Mouse (Mus musculus) limb, embryonic 12.5 days (tissue): Measurements from ENCODE around the gene Dhrs1. TPM values are rescaled to one million over a fixed set of nuclear protein-coding genes. Genes with fewer than 3 reads are reported as not detected.

Experiments
- ATAC-seq: fragments of 200-750 bp; cut with Nextera tagmentation; 2 replicates; pipeline ENCODE4 v1.8.0; 2017; ENCODE audit warnings: low read depth, moderate TSS enrichment; ENCODE audit not compliant: insufficient number of reproducible peaks, insufficient read depth, low FRiP score, low TSS enrichment
- H3K27ac ChIP-seq: fragments of 300-500 bp; sonication (generic); 2 replicates; pipeline ENCODE4 v1.5.1; 2016; ENCODE audit warnings: mild to moderate bottlenecking, moderate library complexity
- H3K27me3 ChIP-seq: fragments of 300-500 bp; sonication (generic); 2 replicates; pipeline ENCODE4 v1.6.1; 2016; ENCODE audit warnings: mild to moderate bottlenecking, moderate library complexity
- H3K36me3 ChIP-seq: fragments of 300-500 bp; sonication (generic); 2 replicates; pipeline ENCODE4 v1.6.1; 2016; ENCODE audit warnings: mild to moderate bottlenecking, moderate library complexity
- H3K4me1 ChIP-seq: fragments of 300-500 bp; sonication (generic); replicated peaks from 2 replicates; pipeline ENCODE4 v1.6.1; 2016
- H3K4me2 ChIP-seq: fragments of 300-500 bp; sonication (generic); 2 replicates; pipeline ENCODE4 v1.6.1; 2016; ENCODE audit warnings: mild to moderate bottlenecking, moderate library complexity
- H3K4me3 ChIP-seq: fragments of 300-500 bp; sonication (generic); replicated peaks from 2 replicates; pipeline ENCODE4 v1.5.1; 2016; ENCODE audit warnings: mild to moderate bottlenecking
- H3K9ac ChIP-seq: fragments of 300-500 bp; sonication (generic); replicated peaks from 2 replicates; pipeline ENCODE4 v1.6.1; 2016; ENCODE audit warnings: mild to moderate bottlenecking, moderate library complexity
- H3K9me3 ChIP-seq: fragments of 300-500 bp; sonication (generic); 2 replicates; pipeline ENCODE4 v1.6.1; 2016; ENCODE audit warnings: mild to moderate bottlenecking, moderate library complexity
- WGBS: fragments of 180-500 bp; shearing (Covaris S2); methylation state at CpG from one replicate; pipeline ENCODE4 v1.1.7; 2016; 5-methylcytosine and 5-hydroxymethylcytosine counted together
- polyA plus RNA-seq: library from polyadenylated mRNA; unstranded; fragments of >200 nt; fragmentation: Nextera tagmentation; extraction: Ambion mirVana; gene quantifications from 2 replicates; pipeline ENCODE4 v1.2.1, GENCODE M21; 2016

The Dhrs1 gene
- polyA plus RNA-seq, 1 experiment from 2014 or later = 72.5 TPM

- H3K4me3 ChIP-seq = peak overlapping the region; percentile 77
- H3K4me1 ChIP-seq = peaks cover 9% of the 10 kb centered on the region
- H3K9ac ChIP-seq = peak overlapping the region; percentile 70; the same call in 1 of the 2 replicates
- no peak for ATAC-seq
- WGBS = 78% methylated on average over 6 of the region's 6 CpGs
- H3K9me3 ChIP-seq = no peaks in the 10 kb centered on the region
- peak overlapping the region; percentile 67 for H3K4me2 ChIP-seq
- no peak overlapping the region for H3K27ac ChIP-seq
- peaks cover 34% of the 10 kb centered on the region for H3K36me3 ChIP-seq
- no peaks in the 10 kb centered on the region for H3K27me3 ChIP-seq
Measured at GRCm38 (mm10) chr14:55721076-55721475, 24.4 kb downstream of the Dhrs1 start.

DNA sequence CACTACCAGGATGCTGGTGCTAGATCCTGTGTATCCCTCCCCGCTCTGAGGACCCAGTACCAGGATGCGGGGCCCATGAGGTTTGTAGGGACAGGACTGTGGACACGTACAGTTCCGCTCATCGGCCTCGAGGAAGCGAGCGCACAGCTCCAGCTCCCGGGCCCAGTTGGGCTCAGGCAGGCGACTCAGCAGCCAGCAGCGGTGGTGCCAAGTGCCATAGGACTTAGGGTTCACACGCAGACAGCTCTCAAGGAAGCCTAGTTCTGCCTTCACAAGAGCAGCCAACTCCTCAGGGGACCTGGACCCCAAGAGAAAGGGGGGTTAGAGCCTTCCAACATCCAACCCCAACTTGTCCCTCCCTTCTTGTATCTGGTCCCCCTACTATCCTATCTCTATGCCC lies 24.8 kb downstream of the Dhrs1 start:
- Histone ChIP-seq H3K36me3 (peaks cover 35% of the 10 kb centered on the region), H3K4me1 (peaks cover 9% of the 10 kb centered on the region), H3K9me3 (no peaks in the 10 kb centered on the region), H3K4me2 (peak overlapping the region; percentile 67), H3K27me3 (no peaks in the 10 kb centered on the region), H3K27ac (no peak overlapping the region), H3K9ac (no peak overlapping the region), H3K4me3 (no peak overlapping the region)
- ATAC-seq = no peak
- WGBS = 94% methylated on average over 12 of the region's 12 CpGs

DNA sequence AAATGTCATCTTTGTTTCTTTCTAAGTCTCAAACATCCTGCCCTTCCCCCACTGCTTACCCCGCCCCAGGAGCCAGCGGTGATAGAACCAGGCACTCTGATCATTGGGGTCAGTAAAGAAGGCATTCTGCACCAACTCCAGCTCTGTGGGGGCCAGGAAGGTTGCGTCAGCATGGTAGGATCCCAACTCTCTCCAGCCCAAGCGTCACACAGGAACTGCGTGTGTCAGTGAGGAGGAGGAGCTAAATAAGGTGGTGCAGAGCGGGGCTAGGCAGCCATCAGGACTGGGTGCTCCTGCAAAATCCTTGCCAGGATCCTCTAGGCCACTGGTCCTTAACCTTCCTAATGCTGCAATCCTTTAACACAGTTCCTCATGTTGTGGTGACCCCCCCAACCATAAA lies 25.8 kb downstream of the Dhrs1 start:
- Histone ChIP-seq H3K36me3 (peaks cover 35% of the 10 kb centered on the region), H3K27ac (no peak overlapping the region), H3K4me3 (no peak overlapping the region), H3K4me2 (no peak overlapping the region), H3K9ac (no peak overlapping the region), H3K4me1 (peaks cover 9% of the 10 kb centered on the region), H3K27me3 (no peaks in the 10 kb centered on the region), H3K9me3 (no peaks in the 10 kb centered on the region)
- 85% methylated on average over 6 of the region's 6 CpGs for WGBS
- no peak for ATAC-seq

- 76% methylated on average over 8 of the region's 8 CpGs for WGBS
- no peak overlapping the region for H3K4me3 ChIP-seq
- no peak for ATAC-seq
- peaks cover 18% of the 10 kb centered on the region for H3K4me1 ChIP-seq
- peaks cover 21% of the 10 kb centered on the region for H3K27me3 ChIP-seq
- no peak overlapping the region for H3K9ac ChIP-seq
- peaks cover 35% of the 10 kb centered on the region for H3K36me3 ChIP-seq
- no peak overlapping the region for H3K4me2 ChIP-seq
- no peak overlapping the region for H3K27ac ChIP-seq
- no peaks in the 10 kb centered on the region for H3K9me3 ChIP-seq
Measured at GRCm38 (mm10) chr14:55716884-55717283, 28.6 kb downstream of the Dhrs1 start.

DNA sequence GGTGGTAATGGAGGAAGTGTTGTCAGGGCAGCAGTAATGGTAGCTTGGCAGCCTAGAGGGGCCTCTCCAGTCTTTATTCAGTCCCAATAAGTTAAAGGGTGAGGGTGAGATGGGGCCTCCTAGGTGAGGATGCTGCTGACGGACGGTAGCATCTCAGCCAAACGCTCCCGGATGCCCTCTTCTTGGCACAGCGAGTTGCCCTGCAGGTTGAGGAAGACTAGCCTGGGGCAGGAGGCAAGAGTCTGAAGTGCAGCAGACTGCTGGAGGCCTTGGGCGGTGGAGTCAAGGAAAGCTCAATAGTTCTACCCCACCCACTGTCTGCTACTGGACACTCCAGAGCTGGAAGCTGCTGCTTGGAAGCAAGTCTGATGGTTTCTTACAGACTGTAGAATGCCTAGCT lies 29.2 kb downstream of the Dhrs1 start:
- Histone ChIP-seq H3K4me3 (no peak overlapping the region), H3K9me3 (no peaks in the 10 kb centered on the region), H3K9ac (no peak overlapping the region), H3K27me3 (peaks cover 28% of the 10 kb centered on the region), H3K36me3 (peaks cover 35% of the 10 kb centered on the region), H3K4me1 (peaks cover 15% of the 10 kb centered on the region), H3K4me2 (no peak overlapping the region), H3K27ac (no peak overlapping the region)
- ATAC-seq = no peak
- 96% methylated on average over 6 of the region's 6 CpGs for WGBS

GRCm38 (mm10) chr14:55714893-55715292 lies 30.6 kb downstream of the Dhrs1 start:
- WGBS = 38% methylated on average over 6 of the region's 6 CpGs
- Histone ChIP-seq H3K36me3 (peaks cover 31% of the 10 kb centered on the region), H3K4me3 (no peak overlapping the region), H3K9me3 (no peaks in the 10 kb centered on the region), H3K27ac (no peak overlapping the region), H3K4me2 (no peak overlapping the region), H3K27me3 (peaks cover 31% of the 10 kb centered on the region), H3K9ac (no peak overlapping the region), H3K4me1 (peaks cover 9% of the 10 kb centered on the region)
- no peak for ATAC-seq

GRCm38 (mm10) chr14:55713729-55714122 lies 31.8 kb downstream of the Dhrs1 start, which contains the start of gene Tgm1:
Tgm1 (minus strand) TSS chr14:55713926.
- 18% methylated on average over 4 of the region's 4 CpGs for WGBS
- Histone ChIP-seq H3K27ac (peak within 1 kb of the TSS; percentile 53; the same call in 1 of the 2 replicates), H3K4me1 (peaks cover 9% of the 10 kb centered on the region), H3K4me2 (peak within 1 kb of the TSS; percentile 53), H3K4me3 (peak within 1 kb of the TSS; percentile 25), H3K36me3 (peaks cover 24% of the 10 kb centered on the region), H3K9me3 (no peaks in the 10 kb centered on the region), H3K27me3 (peaks cover 31% of the 10 kb centered on the region), H3K9ac (peak within 1 kb of the TSS; percentile 48)
- no peak; the same call in 1 of the 2 replicates for ATAC-seq

GRCm38 (mm10) chr14:55713007-55713728 lies 32.3 kb downstream of the Dhrs1 start:
- Histone ChIP-seq H3K9ac (peak overlapping the region; percentile 48), H3K36me3 (peaks cover 19% of the 10 kb centered on the region), H3K27ac (no peak overlapping the region), H3K9me3 (no peaks in the 10 kb centered on the region), H3K4me1 (peaks cover 9% of the 10 kb centered on the region), H3K4me2 (peak overlapping the region; percentile 53), H3K4me3 (peak overlapping the region; percentile 25), H3K27me3 (peaks cover 31% of the 10 kb centered on the region)
- 10% methylated on average over 25 of the region's 25 CpGs for WGBS
- no peak; the same call in 1 of the 2 replicates for ATAC-seq

- Histone ChIP-seq H3K27me3 (peaks cover 31% of the 10 kb centered on the region), H3K9ac (no peak overlapping the region), H3K4me2 (no peak overlapping the region), H3K4me1 (peaks cover 9% of the 10 kb centered on the region), H3K36me3 (peaks cover 8% of the 10 kb centered on the region), H3K27ac (no peak overlapping the region), H3K4me3 (no peak overlapping the region), H3K9me3 (no peaks in the 10 kb centered on the region)
- WGBS = 76% methylated on average over 7 of the region's 7 CpGs
- no peak for ATAC-seq
Measured at GRCm38 (mm10) chr14:55711786-55712185, 33.7 kb downstream of the Dhrs1 start.

- Histone ChIP-seq H3K4me3 (no peak overlapping the region), H3K4me1 (peaks cover 9% of the 10 kb centered on the region), H3K9ac (no peak overlapping the region), H3K36me3 (no peaks in the 10 kb centered on the region), H3K9me3 (no peaks in the 10 kb centered on the region), H3K27me3 (peaks cover 31% of the 10 kb centered on the region), H3K27ac (no peak overlapping the region), H3K4me2 (no peak overlapping the region)
- no peak for ATAC-seq
- 93% methylated on average over 4 of the region's 4 CpGs for WGBS
Measured at GRCm38 (mm10) chr14:55709509-55709908, 36.0 kb downstream of the Dhrs1 start.

- peaks cover 15% of the 10 kb centered on the region for H3K27me3 ChIP-seq
- no peaks in the 10 kb centered on the region for H3K9me3 ChIP-seq
- H3K27ac ChIP-seq = no peak overlapping the region
- no peaks in the 10 kb centered on the region for H3K36me3 ChIP-seq
- ATAC-seq = no peak
- H3K9ac ChIP-seq = no peak overlapping the region
- H3K4me2 ChIP-seq = no peak overlapping the region
- H3K4me3 ChIP-seq = no peak overlapping the region
- 82% methylated on average over 5 of the region's 5 CpGs for whole genome bisulfite sequencing
- no peaks in the 10 kb centered on the region for H3K4me1 ChIP-seq
Measured at GRCm38 (mm10) chr14:55707397-55707796, 38.1 kb downstream of the Dhrs1 start.
